Mouse (Mus musculus) forebrain, embryonic 13.5 days (tissue): ENCODE results near the gene Gpr107. TPM values are rescaled to one million over a fixed set of nuclear protein-coding genes. Genes with fewer than 3 reads are reported as not detected.

Experiments
- ATAC-seq: fragments of 200-750 bp; cut with Nextera tagmentation; 2 replicates; pipeline ENCODE4 v1.8.0; 2017
- H3K27ac ChIP-seq: fragments of 300-500 bp; sonication (generic); 2 replicates; pipeline ENCODE4 v1.5.1; 2015; ENCODE audit warnings: inconsistent platforms, mild to moderate bottlenecking, moderate library complexity
- H3K27me3 ChIP-seq: fragments of 300-500 bp; sonication (generic); 2 replicates; pipeline ENCODE4 v1.6.1; 2015; ENCODE audit warnings: mild to moderate bottlenecking, inconsistent platforms
- H3K36me3 ChIP-seq: fragments of 300-500 bp; sonication (generic); 2 replicates; pipeline ENCODE4 v1.6.1; 2015; ENCODE audit warnings: mild to moderate bottlenecking, inconsistent platforms; ENCODE audit not compliant: poor library complexity, severe bottlenecking
- H3K4me1 ChIP-seq: fragments of 300-500 bp; sonication (generic); 2 replicates; pipeline ENCODE4 v1.6.1; 2015; ENCODE audit warnings: inconsistent platforms
- H3K4me2 ChIP-seq: fragments of 300-500 bp; sonication (generic); 2 replicates; pipeline ENCODE4 v1.6.1; 2015; ENCODE audit warnings: inconsistent platforms, mild to moderate bottlenecking, moderate library complexity
- H3K4me3 ChIP-seq: fragments of 300-500 bp; sonication (generic); 2 replicates; pipeline ENCODE4 v1.5.1; 2015; ENCODE audit warnings: mild to moderate bottlenecking, inconsistent platforms
- H3K9ac ChIP-seq: fragments of 300-500 bp; sonication (generic); 2 replicates; pipeline ENCODE4 v1.6.1; 2015; ENCODE audit warnings: mild to moderate bottlenecking, inconsistent platforms
- H3K9me3 ChIP-seq: fragments of 300-500 bp; sonication (generic); replicated peaks from 2 replicates; pipeline ENCODE4 v1.6.1; 2016; ENCODE audit warnings: inconsistent platforms
- WGBS: fragments of 180-500 bp; shearing (Covaris S2); methylation state at CpG from one replicate; pipeline ENCODE4 v1.1.7; 2015; 5-methylcytosine and 5-hydroxymethylcytosine counted together
- polyA plus RNA-seq: library from polyadenylated mRNA; unstranded; fragments of >200 nt; fragmentation: Nextera tagmentation; extraction: Ambion mirVana; gene quantifications from 2 replicates; pipeline ENCODE4 v1.2.1, GENCODE M21; 2015

Gpr107 gene
- polyA plus RNA-seq, 1 experiment from 2014 or later: 28.6 TPM

DNA sequence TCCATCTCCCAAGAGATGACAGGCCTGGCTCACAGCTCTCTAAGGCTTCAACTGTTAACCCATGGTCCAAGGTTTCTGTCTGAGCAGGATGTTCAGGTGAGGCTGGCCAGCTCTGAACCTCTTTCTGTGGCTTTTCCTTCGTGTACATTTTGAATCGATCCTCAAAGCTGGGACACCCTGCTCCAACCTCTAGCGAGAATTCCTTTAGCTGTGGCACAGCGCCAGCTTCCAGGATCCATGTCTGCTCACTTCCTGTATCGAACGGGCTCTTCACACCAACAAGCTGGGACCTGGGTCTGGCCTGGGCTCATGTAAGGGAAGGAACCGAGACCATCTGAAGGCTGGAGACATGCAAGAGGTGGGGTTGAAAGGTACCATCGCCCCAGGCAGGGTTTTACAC is 92.1 kb downstream of the Gpr107 start:
- Histone ChIP-seq H3K27me3 (peaks cover 11% of the 10 kb centered on the region; the same call in 1 of the 2 replicates), H3K4me3 (no peak overlapping the region), H3K9ac (no peak overlapping the region), H3K27ac (no peak overlapping the region), H3K36me3 (peaks cover 4% of the 10 kb centered on the region; the same call in 1 of the 2 replicates), H3K4me1 (peaks cover 52% of the 10 kb centered on the region), H3K9me3 (no peaks in the 10 kb centered on the region), H3K4me2 (no peak overlapping the region)
- ATAC-seq: no peak
- 76% methylated on average over 8 of the region's 8 CpGs for WGBS

DNA sequence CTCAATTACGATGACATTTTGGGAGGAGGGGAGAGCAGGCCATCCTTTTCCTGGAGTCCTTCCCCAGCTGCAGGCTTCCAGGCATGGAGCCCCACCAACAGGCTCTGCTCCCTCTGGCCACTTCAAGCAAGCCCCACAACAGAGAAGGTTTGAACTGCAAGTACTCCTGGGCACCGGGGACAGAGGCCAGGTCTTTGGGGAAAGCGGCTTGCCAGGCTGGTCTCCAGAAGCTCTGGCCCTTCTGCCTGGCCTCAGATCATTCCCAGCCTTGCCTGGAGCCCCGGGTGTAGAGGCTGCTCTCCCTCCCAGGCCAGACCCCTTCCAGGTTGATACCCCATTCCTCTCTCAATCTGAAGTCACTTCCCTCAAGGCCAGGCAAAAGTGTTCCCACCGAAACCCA is 92.9 kb downstream of the Gpr107 start:
- peak overlapping the region; percentile 91 for H3K4me3 ChIP-seq
- H3K4me2 ChIP-seq: peak overlapping the region; percentile 88
- no peak for ATAC-seq
- peaks cover 11% of the 10 kb centered on the region; the same call in 1 of the 2 replicates for H3K27me3 ChIP-seq
- peak overlapping the region; percentile 82 for H3K27ac ChIP-seq
- WGBS: 9% methylated on average over 5 of the region's 5 CpGs
- H3K9me3 ChIP-seq: no peaks in the 10 kb centered on the region
- peaks cover 9% of the 10 kb centered on the region; the same call in 1 of the 2 replicates for H3K36me3 ChIP-seq
- peak overlapping the region; percentile 94 for H3K9ac ChIP-seq
- H3K4me1 ChIP-seq: peaks cover 54% of the 10 kb centered on the region

DNA sequence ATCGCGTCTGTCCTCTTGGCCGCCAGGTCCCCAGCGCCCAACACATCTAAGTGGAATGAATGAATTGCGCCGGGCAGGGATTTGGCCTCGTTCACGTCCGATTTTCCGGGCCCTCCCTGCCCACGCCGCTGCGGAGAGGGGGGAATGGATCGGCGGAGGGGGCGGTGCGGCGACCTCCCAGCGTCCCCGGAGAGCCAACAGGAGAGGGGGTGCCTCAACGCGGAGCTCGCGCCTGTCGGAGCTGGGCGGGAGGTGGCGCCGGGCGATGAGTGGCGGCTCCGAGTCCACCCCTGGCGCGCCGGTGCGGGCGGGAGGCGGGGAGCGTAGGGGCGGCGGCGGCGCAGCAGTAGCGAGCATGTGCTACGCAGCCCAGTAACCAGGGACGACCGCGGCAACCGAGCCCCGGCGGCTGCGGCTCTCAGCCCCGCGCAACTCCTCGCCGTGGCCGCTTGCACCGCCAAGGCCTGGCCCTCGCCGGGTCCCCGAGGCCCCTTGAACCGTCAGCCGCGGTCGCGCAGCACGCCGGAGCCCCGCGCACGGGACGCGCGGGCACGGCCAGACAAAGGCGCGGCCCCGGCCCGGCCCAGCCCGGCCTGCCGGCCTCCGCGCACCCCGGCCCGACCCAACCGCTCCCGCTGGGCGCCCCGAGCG is 93.5 kb downstream of the Gpr107 start, which contains the start of gene Ncs1:
Ncs1 (plus strand) TSS at position 333 of the 651 bp plus-strand sequence.
- H3K36me3 ChIP-seq: peaks cover 14% of the 10 kb centered on the region; the same call in 1 of the 2 replicates
- peak within 1 kb of the TSS; percentile 91 for H3K4me3 ChIP-seq
- H3K4me2 ChIP-seq: peak within 1 kb of the TSS; percentile 88
- under 1% methylated on average over 79 of the region's 89 CpGs for WGBS
- H3K4me1 ChIP-seq: peaks cover 58% of the 10 kb centered on the region
- ATAC-seq: peak; percentile 91
- H3K27ac ChIP-seq: peak within 1 kb of the TSS; percentile 82
- peak within 1 kb of the TSS; percentile 94 for H3K9ac ChIP-seq
- H3K27me3 ChIP-seq: peaks cover 11% of the 10 kb centered on the region; the same call in 1 of the 2 replicates
- H3K9me3 ChIP-seq: no peaks in the 10 kb centered on the region

DNA sequence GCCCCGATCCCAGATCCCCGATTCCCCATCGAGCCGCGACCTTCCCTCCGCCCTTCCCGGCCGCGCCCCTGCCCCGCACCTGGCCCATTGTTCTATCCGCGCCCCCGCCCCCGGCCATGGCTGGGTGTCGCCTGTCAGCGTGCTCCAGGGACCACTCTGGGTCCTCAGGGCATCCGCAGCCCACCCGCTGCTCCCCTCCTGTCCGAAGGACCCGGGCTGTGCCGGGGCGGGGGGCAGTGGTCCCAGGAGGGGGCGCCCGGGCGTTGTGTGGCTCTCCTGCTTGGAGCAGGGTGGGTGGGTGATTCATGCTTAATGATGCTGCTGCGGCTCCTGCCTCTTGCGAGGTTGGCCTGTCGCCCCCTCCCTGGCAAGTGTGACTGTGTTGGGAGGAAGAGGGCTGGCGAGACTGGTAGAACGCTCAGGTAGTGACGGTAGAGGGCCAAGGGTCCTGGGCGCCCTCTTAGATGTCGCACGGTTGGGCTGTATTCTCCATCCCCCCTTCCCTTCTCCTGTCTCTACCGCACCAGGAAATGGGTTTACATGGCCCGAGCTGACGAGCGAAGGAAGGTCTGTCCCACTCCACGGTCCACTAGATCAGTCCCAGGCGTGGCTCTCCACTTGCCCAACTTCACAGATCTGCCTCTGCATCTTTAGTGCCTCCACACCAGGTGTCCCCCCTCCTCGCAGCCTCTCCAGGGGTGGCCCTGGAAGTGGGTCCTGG is 94.3 kb downstream of the Gpr107 start:
- Histone ChIP-seq H3K36me3 (peaks cover 16% of the 10 kb centered on the region; the same call in 1 of the 2 replicates), H3K9me3 (no peaks in the 10 kb centered on the region), H3K27ac (peak overlapping the region; percentile 82), H3K27me3 (peaks cover 11% of the 10 kb centered on the region; the same call in 1 of the 2 replicates), H3K4me3 (peak overlapping the region; percentile 91), H3K4me2 (peak overlapping the region; percentile 88), H3K9ac (peak overlapping the region; percentile 94), H3K4me1 (peaks cover 60% of the 10 kb centered on the region)
- WGBS: under 1% methylated on average over 34 of the region's 41 CpGs
- ATAC-seq: peak; percentile 57

DNA sequence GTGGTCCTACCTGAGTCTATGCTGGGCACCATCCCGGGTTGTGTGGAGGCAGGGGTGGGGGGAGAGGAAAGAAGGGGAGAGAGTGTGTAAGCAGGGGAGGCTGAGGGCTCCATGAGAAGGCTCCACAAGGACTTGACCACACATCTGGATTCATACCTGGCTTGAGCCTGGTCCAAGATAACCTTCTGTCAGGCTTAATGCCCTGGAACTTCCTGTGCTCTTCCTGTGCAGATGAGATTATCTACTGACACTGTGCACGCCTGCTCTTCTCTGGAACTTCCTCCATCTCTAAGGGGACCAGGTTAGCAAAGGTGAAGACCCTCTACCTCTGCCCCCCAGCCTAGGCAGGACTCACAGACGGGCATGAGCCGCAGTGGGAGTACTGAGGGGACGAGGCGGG is 96.7 kb downstream of the Gpr107 start:
- no peak for ATAC-seq
- peaks cover 3% of the 10 kb centered on the region; the same call in 1 of the 2 replicates for H3K27me3 ChIP-seq
- peaks cover 52% of the 10 kb centered on the region for H3K4me1 ChIP-seq
- H3K27ac ChIP-seq: no peak overlapping the region
- no peak overlapping the region for H3K4me2 ChIP-seq
- 96% methylated on average over 6 of the region's 6 CpGs for WGBS
- no peak overlapping the region for H3K4me3 ChIP-seq
- H3K36me3 ChIP-seq: peaks cover 18% of the 10 kb centered on the region; the same call in 1 of the 2 replicates
- no peaks in the 10 kb centered on the region for H3K9me3 ChIP-seq
- H3K9ac ChIP-seq: no peak overlapping the region

DNA sequence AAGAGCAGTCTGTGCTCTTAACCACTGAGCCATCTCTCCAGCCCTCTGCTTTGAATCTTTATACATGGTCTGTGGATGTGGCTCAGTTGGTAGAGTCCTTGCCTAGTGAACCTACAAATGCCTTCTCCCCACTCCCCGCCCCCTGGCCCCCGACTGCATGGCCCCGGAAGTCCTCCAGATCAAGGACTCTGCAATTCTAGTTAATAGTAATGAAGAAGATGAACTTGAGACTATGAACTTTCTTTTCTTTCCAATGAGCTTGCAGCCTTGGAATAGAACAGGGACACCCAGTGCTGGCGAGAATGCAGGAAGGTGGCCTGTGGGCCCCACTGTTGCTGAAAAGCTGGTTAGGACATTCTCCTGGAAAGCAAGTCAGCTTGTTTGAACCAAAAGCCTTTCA is 100.1 kb downstream of the Gpr107 start:
- no peak for ATAC-seq
- no peak overlapping the region for H3K4me3 ChIP-seq
- peaks cover 18% of the 10 kb centered on the region; the same call in 1 of the 2 replicates for H3K36me3 ChIP-seq
- H3K4me1 ChIP-seq: peaks cover 62% of the 10 kb centered on the region
- H3K27ac ChIP-seq: no peak overlapping the region
- no peak overlapping the region for H3K4me2 ChIP-seq
- WGBS: 98% methylated on average over 4 of the region's 4 CpGs
- H3K9ac ChIP-seq: no peak overlapping the region
- H3K9me3 ChIP-seq: no peaks in the 10 kb centered on the region
- no peaks in the 10 kb centered on the region for H3K27me3 ChIP-seq

DNA sequence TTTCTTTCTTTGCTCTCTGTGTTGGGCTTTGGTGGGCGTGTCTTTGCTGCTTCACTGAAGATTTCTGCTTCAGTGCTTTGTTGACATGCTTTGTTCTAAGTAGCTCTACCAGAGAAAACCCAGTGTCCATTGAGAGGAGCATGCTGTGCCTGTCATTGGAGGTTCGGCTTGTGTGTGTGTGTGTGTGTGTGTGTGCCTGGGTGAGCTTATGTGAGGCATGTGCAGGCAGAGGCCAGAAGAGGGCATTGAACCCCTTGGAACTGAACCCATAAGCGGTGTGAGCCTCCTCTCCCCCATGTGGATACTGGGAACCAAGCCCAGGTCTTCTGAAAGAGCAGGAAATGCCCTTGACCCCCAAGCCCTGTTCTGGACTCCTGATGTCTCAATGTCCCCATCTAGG is 101.3 kb downstream of the Gpr107 start:
- WGBS: 18% methylated on average over 3 of the region's 3 CpGs
- Histone ChIP-seq H3K9me3 (no peaks in the 10 kb centered on the region), H3K27ac (no peak overlapping the region), H3K36me3 (peaks cover 18% of the 10 kb centered on the region; the same call in 1 of the 2 replicates), H3K4me3 (no peak overlapping the region), H3K9ac (no peak overlapping the region), H3K4me1 (peaks cover 62% of the 10 kb centered on the region), H3K4me2 (no peak overlapping the region), H3K27me3 (no peaks in the 10 kb centered on the region)
- ATAC-seq: no peak

DNA sequence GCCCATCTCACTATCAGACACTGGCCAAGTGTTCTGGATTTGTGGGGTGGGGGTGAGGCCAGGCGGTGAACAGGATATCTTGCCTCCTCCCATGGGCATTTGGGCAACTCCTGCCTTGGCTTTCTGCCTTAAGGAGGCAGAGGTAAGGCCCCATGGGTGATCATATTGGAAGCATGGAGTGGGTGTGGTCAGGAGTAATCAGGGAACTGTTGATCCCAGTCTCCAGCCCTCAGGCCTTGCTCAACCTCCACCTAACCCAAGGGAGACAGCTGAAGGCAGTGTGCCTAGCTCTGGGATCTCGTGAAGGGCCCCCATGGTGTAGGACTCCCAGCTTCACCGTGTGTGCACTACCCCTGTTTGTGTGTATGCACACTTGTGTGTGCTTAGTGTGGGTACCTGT is 102.7 kb downstream of the Gpr107 start:
- Histone ChIP-seq H3K4me2 (no peak overlapping the region), H3K27ac (no peak overlapping the region), H3K9ac (no peak overlapping the region), H3K36me3 (0 out of 2 replicates have a peak, but pooled peaks cover 10% of the 10 kb centered on the region), H3K27me3 (no peaks in the 10 kb centered on the region), H3K9me3 (no peaks in the 10 kb centered on the region), H3K4me3 (no peak overlapping the region), H3K4me1 (peaks cover 64% of the 10 kb centered on the region)
- no peak for ATAC-seq
- WGBS: 89% methylated on average over 3 of the region's 3 CpGs

DNA sequence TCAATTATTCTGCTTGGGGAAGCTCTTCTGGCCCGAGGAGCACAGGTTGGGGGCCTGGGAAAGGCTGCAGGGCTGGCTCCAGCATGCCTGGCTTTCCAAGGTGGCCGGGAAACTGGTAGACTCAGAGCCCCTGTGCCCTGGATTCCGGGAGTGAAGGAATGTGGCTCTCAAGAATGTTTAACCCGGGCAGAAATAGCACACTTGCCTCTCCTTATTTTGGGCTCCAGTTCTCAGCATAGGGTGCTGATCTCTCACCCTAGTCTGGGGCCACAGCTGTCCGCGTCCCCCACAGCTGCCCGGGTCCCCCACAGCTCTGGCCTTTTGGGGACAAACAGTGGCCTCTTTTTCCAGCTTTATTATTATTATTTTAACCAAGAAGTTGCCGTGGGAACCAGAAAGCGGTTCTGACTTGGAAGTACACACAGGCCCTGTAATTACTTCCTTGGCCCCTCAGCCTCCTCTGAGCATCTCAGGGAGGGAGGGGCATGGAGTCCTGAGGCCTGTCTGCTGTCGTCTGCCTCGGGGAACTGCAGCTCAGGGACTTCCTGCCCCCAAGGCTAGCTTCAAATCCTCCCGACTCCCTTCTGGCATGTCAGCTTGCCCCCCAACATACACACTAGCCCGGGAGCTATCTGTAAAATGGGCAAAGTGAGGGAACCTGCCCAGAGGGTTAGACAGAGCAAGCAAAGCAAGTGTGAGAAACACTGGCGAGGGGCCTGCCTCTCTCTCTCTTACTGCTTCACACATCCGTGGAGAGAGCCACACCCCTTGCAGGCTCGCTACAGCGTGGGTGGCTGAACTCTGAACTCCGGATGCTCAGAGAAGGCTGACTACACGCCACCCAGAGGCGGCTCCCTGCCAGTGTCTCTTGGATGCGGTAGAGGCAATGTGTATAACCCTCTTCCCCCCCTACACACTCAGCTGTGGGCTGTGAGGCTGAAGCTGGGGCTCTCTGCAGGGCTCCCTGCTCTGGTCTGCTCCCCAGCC is 104.1 kb downstream of the Gpr107 start:
- WGBS: 22% methylated on average over 21 of the region's 21 CpGs
- Histone ChIP-seq H3K4me3 (0 out of 2 replicates have a peak overlapping the region, but pooled peaks have one; percentile 0), H3K4me1 (peaks cover 62% of the 10 kb centered on the region), H3K9me3 (no peaks in the 10 kb centered on the region), H3K27me3 (no peaks in the 10 kb centered on the region), H3K9ac (peak overlapping the region; percentile 22), H3K36me3 (0 out of 2 replicates have a peak, but pooled peaks cover 3% of the 10 kb centered on the region), H3K27ac (no peak overlapping the region), H3K4me2 (peak overlapping the region; percentile 19; the same call in 1 of the 2 replicates)
- ATAC-seq: peak; percentile 17; the same call in 1 of the 2 replicates

DNA sequence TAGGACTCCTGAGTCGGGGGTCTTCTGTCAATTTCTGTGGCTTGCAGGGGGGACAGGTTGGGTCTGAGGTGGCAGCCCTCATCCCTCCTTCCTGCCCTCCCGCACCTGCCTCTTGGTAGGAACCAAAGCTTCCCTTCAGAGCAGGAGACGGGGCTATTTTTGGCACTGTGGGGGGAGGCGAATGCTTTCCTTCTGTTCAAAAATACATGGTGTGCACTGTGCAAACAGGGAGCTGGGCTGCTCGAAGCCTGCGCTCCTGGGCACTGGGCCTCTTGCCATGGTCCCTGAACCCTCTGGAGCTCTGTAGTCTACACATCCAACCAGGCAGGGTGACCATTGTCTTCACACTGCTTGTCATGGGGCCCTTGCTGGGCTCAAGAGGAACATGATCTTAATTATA is 105.0 kb downstream of the Gpr107 start:
- Histone ChIP-seq H3K4me1 (peaks cover 62% of the 10 kb centered on the region), H3K4me2 (0 out of 2 replicates have a peak overlapping the region, but pooled peaks have one; percentile 19), H3K4me3 (no peak overlapping the region), H3K9ac (no peak overlapping the region), H3K9me3 (no peaks in the 10 kb centered on the region), H3K36me3 (0 out of 2 replicates have a peak, but pooled peaks cover 1% of the 10 kb centered on the region), H3K27me3 (no peaks in the 10 kb centered on the region), H3K27ac (no peak overlapping the region)
- no peak for ATAC-seq
- WGBS: 57% methylated on average over 6 of the region's 6 CpGs

DNA sequence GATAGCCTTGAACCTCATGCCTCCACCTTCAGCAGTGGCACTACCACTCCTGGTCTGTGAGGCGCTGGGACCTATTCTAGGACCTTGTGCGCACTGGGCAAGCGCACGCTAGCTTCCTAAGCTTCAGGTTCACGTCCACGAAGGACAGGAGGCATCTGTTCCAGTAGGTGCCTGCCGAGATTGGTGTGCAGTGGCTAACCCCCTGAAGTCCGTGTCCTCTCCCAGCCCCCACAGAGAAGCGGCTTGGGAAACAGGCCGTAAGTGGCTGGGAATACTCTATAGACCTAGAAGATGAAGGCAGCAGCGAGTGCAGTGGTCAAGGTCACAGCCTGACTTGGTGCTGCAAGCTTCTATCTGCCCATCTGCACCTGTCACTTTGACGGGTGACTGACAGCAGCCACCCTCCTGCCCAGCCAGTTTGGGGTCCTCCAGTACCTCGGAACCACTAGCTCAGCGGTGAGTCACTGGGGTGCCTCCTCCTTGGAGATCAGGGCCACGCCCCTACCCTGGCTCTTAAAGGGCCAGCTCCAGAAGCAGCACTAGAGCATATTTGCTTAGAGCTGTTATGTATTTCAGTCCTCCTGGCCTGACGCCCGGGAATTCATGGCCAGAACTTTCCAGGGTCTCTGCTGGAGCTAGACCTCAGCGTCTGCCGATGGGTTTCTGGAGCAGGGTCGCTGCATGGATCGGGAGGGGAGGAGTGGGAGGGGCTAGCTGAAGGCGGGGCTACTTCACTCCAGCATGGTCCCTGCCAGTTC is 106.7 kb downstream of the Gpr107 start:
- H3K9me3 ChIP-seq: no peaks in the 10 kb centered on the region
- H3K36me3 ChIP-seq: no peaks in the 10 kb centered on the region
- H3K27ac ChIP-seq: no peak overlapping the region
- peak overlapping the region; percentile 57 for H3K9ac ChIP-seq
- no peaks in the 10 kb centered on the region for H3K27me3 ChIP-seq
- WGBS: 13% methylated on average over 22 of the region's 22 CpGs
- H3K4me1 ChIP-seq: peaks cover 78% of the 10 kb centered on the region
- peak; percentile 72 for ATAC-seq
- peak overlapping the region; percentile 39 for H3K4me3 ChIP-seq
- H3K4me2 ChIP-seq: peak overlapping the region; percentile 82
